Mouse (Mus musculus): ENCODE data around the gene Eln. TPM values are rescaled to one million over a fixed set of nuclear protein-coding genes. Genes with fewer than 3 reads are reported as not detected.

Gene Eln
- total RNA-seq, 4 experiments from 2014 or later: 3.7 to 11.6 (median 8.5) TPM

GRCm38 (mm10) chr5:134686541-134686940 is 60.6 kb downstream of the Eln start:
- DNase-seq (ENCODE audit: low spot score in 2 of 2): no peak

- DNase-seq (ENCODE audit: low spot score in 2 of 2): no peak
Observed at GRCm38 (mm10) chr5:134684398-134684797, 62.7 kb downstream of the Eln start.

DNA sequence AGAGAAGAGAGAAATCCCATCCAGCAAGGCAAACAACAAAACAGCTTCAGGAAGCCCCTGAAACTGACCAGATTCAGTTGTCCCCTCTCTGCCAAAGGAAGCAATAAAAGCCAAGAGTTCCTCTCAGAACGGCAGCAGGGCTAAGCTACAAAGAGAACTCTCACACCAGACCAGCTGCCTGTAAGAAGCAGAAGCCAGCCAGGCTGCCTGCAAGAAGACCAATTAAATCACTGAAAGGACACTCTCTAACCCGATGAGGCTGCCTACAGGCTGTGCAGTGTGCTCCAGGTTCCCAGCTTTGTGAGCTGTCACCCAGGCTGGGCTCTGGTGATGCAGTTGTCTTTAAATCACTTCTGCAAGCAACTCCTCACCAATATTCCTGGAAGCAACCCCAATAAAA is 63.3 kb downstream of the Eln start:
- no peak for DNase-seq (ENCODE audit: low spot score in 2 of 2)

DNA sequence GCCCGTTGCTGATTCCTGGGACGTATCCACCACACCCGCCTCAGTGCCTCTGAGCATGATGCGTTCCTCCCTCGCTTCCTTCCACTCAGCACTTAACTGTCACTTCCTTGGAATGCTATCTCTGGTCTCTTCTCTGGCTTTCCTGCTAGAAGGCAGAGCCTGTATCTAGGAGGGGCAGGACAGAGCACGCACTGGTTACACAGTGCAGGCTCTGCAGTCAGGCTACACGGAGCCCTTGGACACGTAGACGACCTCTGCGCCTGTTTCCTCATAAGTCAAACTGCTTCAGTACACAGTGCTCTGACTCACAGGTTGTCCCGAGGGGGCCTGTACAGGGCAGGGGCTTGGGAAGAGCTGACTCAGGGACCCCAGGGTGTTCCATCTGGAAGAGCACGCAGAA is 66.9 kb downstream of the Eln start:
- DNase-seq (ENCODE audit: low spot score in 2 of 2): no peak

- no peak for DNase-seq (ENCODE audit: low spot score in 2 of 2)
Observed at GRCm38 (mm10) chr5:134678827-134679546, 68.1 kb downstream of the Eln start.

GRCm38 (mm10) chr5:134678031-134678430 is 69.1 kb downstream of the Eln start:
- DNase-seq (ENCODE audit: low spot score in 2 of 2): peak; percentile 29

- DNase-seq (ENCODE audit: low spot score in 2 of 2): no peak
Observed at GRCm38 (mm10) chr5:134677491-134677890, 69.6 kb downstream of the Eln start.

DNA sequence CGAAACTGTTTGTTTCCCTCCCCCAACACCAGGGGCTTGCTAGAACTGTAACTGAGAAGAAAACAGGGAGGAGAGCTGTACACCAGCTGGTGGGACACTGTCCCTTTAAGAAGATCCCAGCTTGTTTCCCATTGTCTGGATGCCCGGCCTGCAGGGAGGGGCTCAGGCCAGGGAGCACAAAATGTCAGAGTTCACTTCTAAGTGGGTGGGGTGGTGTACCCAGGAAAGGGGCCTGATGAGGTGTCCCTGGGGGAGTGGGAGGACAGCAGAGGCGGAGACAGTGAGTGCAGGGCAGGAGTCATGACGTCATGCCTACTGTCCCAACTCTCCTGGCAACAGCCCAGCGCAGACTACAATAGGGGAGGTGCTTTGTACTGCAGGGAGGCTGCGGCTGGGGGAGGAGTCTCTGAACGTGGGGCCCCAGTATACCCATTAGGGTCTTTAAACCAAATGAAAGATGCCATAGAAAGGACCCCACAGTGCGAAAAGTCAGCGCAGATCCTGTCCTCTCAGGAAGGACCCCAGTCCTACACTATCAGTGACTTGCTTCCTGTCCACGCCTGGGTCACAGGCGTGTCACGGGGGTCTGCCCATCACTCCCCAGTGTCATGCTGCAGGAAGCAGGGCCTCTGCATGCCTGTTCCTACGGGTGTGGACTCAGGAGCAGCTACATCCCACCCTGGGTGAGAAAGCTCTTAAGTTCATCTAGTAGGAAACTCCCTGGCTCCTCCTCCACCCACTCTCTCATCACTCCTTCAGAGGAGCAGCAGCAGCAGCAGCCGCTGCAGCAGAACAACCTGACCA is 71.0 kb downstream of the Eln start:
- DNase-seq (ENCODE audit: low spot score in 2 of 2): peak; percentile 55 to 64

DNA sequence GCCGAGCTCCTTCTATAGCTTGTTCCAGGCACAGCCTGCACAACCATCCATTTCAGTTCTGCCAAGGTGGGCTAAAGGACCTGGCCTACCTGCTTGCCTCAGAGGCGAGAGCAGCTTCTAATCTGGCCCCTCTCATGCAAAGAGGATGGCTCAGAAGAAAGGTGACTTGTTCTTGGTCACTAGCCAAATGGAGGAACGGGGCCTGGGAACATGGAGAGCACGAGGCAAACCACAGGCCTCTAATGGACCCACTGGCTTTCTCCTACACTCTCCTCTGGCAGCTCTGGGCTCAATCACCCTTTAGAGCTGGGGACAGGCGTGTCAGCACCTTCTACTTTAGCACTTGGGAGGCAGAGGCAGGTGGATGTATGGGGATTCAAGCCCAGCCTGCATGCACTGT is 72.1 kb downstream of the Eln start:
- no peak for DNase-seq (ENCODE audit: low spot score in 2 of 2)

- no peak for DNase-seq (ENCODE audit: low spot score in 2 of 2)
Observed at GRCm38 (mm10) chr5:134672611-134673010, 74.5 kb downstream of the Eln start.

DNA sequence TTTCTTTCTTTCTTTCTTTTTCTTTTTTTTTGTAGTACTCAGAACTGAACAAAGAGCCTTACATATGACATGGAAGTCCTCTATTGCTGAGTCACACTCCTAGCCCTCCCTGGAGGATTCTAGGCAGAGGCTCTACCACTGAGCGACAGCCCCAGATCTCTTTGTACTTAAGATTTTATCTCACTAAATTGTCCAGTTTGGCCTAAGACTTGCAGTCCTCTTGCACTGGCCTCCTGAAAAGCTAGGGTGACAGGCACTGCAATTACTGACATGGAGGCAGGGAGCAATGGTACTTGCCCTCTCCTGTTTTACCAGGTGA is 75.0 kb downstream of the Eln start:
- no peak for DNase-seq (ENCODE audit: low spot score in 2 of 2)

DNA sequence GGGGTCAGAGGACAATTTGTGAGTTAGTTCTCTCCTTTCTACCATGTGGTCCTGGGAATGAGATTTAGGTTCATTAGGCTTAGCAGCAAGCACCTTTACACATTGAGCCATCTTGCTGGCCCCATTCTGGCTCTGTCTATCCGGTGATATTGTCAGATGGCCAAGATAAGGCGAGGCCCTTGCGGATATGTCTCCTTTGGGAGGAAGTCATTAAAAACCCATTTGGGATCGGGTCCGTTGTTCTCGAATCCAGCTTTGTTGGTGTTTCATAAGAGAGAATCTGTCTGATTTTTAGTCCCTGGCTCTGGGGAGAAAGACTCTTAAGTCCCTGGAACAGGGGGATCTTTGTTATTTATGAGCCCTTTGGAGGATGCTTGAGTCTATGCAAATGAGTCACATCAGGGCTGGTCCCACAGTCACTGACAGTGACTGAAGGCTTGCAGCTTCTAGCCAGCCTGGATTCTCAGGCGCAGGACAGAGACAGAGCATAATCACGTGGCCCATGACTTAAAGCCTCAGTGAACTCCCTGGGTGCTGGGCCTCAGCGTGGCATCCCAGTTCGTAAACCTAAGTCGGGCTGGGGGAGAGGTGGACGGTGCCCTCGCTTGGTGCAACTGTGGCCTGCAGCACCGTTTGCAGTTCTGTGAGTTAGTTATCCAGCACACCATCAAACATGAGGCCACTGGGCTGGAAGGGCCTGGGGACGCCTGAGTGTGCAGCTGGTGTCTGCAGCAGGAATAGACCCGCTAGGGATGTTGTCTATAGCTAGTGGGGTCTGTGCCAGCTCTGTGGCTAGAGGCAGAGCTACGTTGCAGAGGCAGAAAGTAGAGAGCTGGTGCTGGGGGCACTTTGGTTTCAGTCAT is 75.6 kb downstream of the Eln start:
- DNase-seq (ENCODE audit: low spot score in 2 of 2): no peak

DNA sequence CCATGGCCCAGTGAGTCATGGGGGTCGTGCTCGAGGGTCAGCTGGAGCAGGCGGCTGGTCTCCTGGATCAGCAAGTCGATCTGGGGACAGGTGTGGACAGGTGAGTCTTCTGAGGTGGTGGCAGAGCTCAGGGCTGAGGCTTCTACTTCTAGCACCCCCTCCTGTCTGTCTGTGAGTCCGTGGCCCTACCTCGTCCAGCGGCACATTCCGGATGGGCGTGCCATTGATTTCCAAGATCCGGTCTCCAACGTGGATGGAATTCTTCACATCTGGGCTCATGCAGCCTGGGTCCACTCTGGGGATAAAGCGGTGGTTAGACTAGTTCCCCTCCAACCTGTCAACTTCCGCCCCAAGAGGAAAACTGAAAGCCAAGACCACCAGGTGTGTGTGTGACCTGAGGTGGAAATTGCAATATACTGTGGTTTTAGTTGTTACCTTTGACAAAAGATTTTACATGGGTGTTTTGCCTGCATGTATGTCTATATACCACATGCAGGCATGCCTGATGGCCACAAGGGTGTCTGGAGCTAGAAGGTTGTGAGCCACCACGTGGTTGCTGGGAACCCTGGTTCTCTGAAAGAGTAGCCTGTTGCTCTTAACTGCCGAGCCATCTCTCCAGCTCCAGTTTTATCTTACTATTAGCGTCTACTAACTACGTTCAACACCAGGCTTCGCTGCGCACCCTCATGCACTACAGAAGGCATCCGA is 78.0 kb downstream of the Eln start:
- DNase-seq (ENCODE audit: low spot score in 2 of 2): no peak

- DNase-seq (ENCODE audit: low spot score in 2 of 2): no peak
Observed at GRCm38 (mm10) chr5:134668495-134668894, 78.6 kb downstream of the Eln start.

GRCm38 (mm10) chr5:134656708-134657107 is 90.4 kb downstream of the Eln start:
- no peak for DNase-seq (ENCODE audit: low spot score in 2 of 2)

Other genes starting within 250 kb of the Eln start
- gene Clip2, start 194.9 kb downstream of the Eln start, total RNA-seq (2022): 1 to 10 TPM; 1.4 to 2.1 (median 1.9) TPM
- gene Syna, start 187.2 kb downstream of the Eln start, total RNA-seq (2022): not detected
- gene Rfc2, start 166.0 kb downstream of the Eln start, total RNA-seq (2022): 10 to 100 TPM; 16.0 to 23.8 (median 19.5) TPM
- gene Lat2, start 132.3 kb downstream of the Eln start, total RNA-seq (2022): 1 to 10 TPM in 1 of 4 experiments, under 1 TPM in 2, not detected in 1; 0.59 to 1.9 (median 0.88) TPM
- 10 to 100 TPM; 85.4 to 90.6 (median 87.9) TPM for gene Eif4h, start 107.8 kb downstream of the Eln start, total RNA-seq (2022)
- 1 to 10 TPM in 2 of 4 experiments, under 1 TPM in 2; 0.92 to 1.5 (median 1.2) TPM for gene Limk1, start 58.7 kb downstream of the Eln start, total RNA-seq (2022)
- not detected for gene Tmem270, start 159.4 kb upstream of the Eln start, total RNA-seq (2022)
- gene Cldn13, start 168.2 kb upstream of the Eln start, total RNA-seq (2022): not detected
- 1 to 10 TPM; 3.8 to 6.1 (median 4.4) TPM for gene Mettl27, start 185.0 kb upstream of the Eln start, total RNA-seq (2022)
- gene Cldn4, start 199.6 kb upstream of the Eln start, total RNA-seq (2022): not detected
- gene Cldn3, start 238.9 kb upstream of the Eln start, total RNA-seq (2022): not detected

Measured in gastrocnemius, adult 8-10 months (tissue).